ENCODE assay signal across 8 mouse cellular contexts in the genomic region with DNA sequence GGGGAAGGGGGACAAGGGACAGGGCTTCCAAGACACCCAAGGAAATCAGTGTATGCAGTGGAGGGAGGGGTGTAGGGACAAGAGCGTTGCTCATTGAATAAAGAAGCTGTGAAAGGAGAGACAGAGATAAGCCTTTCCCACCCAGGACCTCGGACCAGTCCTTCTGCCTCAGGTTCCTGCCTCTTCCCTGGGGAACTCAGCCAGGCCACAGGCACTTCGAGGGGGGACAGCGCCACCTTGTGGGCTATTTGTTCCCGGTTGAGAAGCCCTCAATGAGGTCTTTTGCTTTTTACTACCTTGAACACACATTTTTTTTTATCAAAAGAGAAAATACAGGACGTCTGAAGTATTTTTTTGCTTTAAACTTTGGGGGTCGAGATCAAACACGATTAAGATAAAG.
A peak's percentile ranks its signal among the peaks of the same experiment; 100 is the strongest.
DNase-seq lines count a peak whose midpoint lies in the region; TF ChIP-seq lines count a peak whose summit lies in the region.

No protein-coding gene starts in this region.

- H3K4me3 ChIP-seq in lung, adult 2 months (replicated peaks; ENCODE audit: extremely low read depth, low read depth, low read length), result no peak overlapping the region

- H3K4me1 ChIP-seq in lung, adult 2 months (ENCODE audit: control insufficient read depth, insufficient read depth, low read length), result no peaks in the 10 kb centered on the region

- peak; percentile 55 for DNase-seq in CD4-positive helper T cell, adult 2 months (ENCODE audit: low read depth, low spot score)
- DNase-seq in T-cell, adult 2 months (ENCODE audit: low spot score), result peak; percentile 46
- DNase-seq in cerebellum, postnatal 25 days, result peak; percentile 81 to 89
- peak; percentile 52 to 71 for DNase-seq in gastrocnemius, postnatal 4 days (ENCODE audit: low spot score in 2 of 2)
- peak; percentile 92 for DNase-seq in kidney, postnatal 4 days
- DNase-seq in lung, adult 2 months, result peak; percentile 82
- peak; percentile 77 for DNase-seq in right cerebral cortex, postnatal 25 days
- peak; percentile 79 to 80 for DNase-seq in urinary bladder, postnatal 36 days (ENCODE audit: low spot score in 2 of 2)

- 6% methylated on average over 8 of the region's 8 CpGs for WGBS in lung, adult 2 months

- TF ChIP-seq POLR2A in lung, adult 2 months (IDR thresholded peaks at IDR 0.05; ENCODE audit: borderline replicate concordance, extremely low read depth, low read depth, low read length), result no peak

- TF ChIP-seq CTCF in lung, adult 2 months (IDR thresholded peaks at IDR 0.05; ENCODE audit: insufficient read depth, low read length), result peak; percentile 68
